Mouse (Mus musculus) erythroblast, embryonic 14.5 days (primary cell): ENCODE data around the gene Chchd3.

ENCODE experiments used
- GATA1 ChIP-seq: IDR thresholded peaks from 2 replicates; pipeline ENCODE4 v1.6.1; 2012; ENCODE audit warnings: low read length, inconsistent platforms, mixed read lengths
- TAL1 ChIP-seq: IDR thresholded peaks from 3 replicates; pipeline ENCODE4 v1.6.1; 2012; ENCODE audit warnings: low read length, inconsistent platforms, mixed read lengths

GRCm38 (mm10) chr6:32818961-32819360, 241.1 kb downstream of the Chchd3 start:
- TF ChIP-seq TAL1 (no peak), GATA1 (no peak)
